Mouse (Mus musculus): ENCODE data around the gene Cemip.

GRCm38 (mm10) chr7:84119216-84120105 is 33.2 kb upstream of the Cemip start:
- TF ChIP-seq CTCF (conservative IDR thresholded peaks at IDR 0.05 in 1 of 2, IDR thresholded peaks at IDR 0.05 in 1 of 2; ENCODE audit: low read depth in 2 of 2, low read length in 2 of 2) (no peak), POLR2A (IDR thresholded peaks at IDR 0.05; ENCODE audit: low read depth, low read length) (no peak), CHD1 (IDR thresholded peaks at IDR 0.05; ENCODE audit: low read depth, low read length) (no peak), CHD2 (IDR thresholded peaks at IDR 0.05; ENCODE audit: low read length) (no peak)

Measured in CH12.LX (cell line).